Mouse (Mus musculus) MEL (cell line): Measurements from ENCODE around the gene Elfn2. TPM values are rescaled to one million over a fixed set of nuclear protein-coding genes. Genes with fewer than 3 reads are reported as not detected.

Experiments
- DNase-seq: peaks from one replicate; pipeline ENCODE4 v3.0.0; 2011; ENCODE audit warnings: low read depth, low spot score
- H3K27ac ChIP-seq: 2 replicates; pipeline ENCODE4 v1.5.1; 2012; ENCODE audit warnings: low read depth, mild to moderate bottlenecking, control low read depth, low read length, moderate library complexity; ENCODE audit not compliant: control insufficient read depth
- H3K27me3 ChIP-seq, 2 experiments: fragments of 150-350 bp in 1 of 2; sonication (generic) in 1 of 2; 2 replicates each; pipeline ENCODE4 v1.6.1; 2012; ENCODE audit warnings: low read length in 2 of 2, mild to moderate bottlenecking in 2 of 2, improper control_type of control experiment in 1 of 2, moderate library complexity in 1 of 2; ENCODE audit not compliant: insufficient read depth in 2 of 2, control insufficient read depth in 1 of 2
- H3K36me3 ChIP-seq, 2 experiments: 2 replicates each; pipeline ENCODE4 v1.6.1; 2012 to 2014; ENCODE audit warnings: low read length in 2 of 2, improper control_type of control experiment in 1 of 2, inconsistent platforms in 1 of 2, mild to moderate bottlenecking in 1 of 2; ENCODE audit not compliant: insufficient read depth in 2 of 2, control insufficient read depth in 1 of 2
- H3K4me1 ChIP-seq, 2 experiments: fragments of 150-350 bp in 1 of 2; sonication (generic) in 1 of 2; 2 replicates each; pipeline ENCODE4 v1.6.1; 2012; ENCODE audit warnings: low read length in 2 of 2, improper control_type of control experiment in 1 of 2, mild to moderate bottlenecking in 1 of 2; ENCODE audit not compliant: insufficient read depth in 2 of 2, control insufficient read depth in 1 of 2
- H3K4me3 ChIP-seq, 2 experiments: fragments of 150-350 bp in 1 of 2; sonication (generic) in 1 of 2; 2 replicates each; pipeline ENCODE4 v1.5.1; 2012; ENCODE audit warnings: low read depth in 2 of 2, low read length in 2 of 2, mild to moderate bottlenecking in 2 of 2, moderate library complexity in 2 of 2, control low read depth in 1 of 2, improper control_type of control experiment in 1 of 2; ENCODE audit not compliant: control insufficient read depth in 1 of 2, insufficient read depth in 1 of 2
- H3K79me2 ChIP-seq: 2 replicates; pipeline ENCODE4 v1.6.1; 2012; ENCODE audit warnings: mild to moderate bottlenecking, low read length, moderate library complexity; ENCODE audit not compliant: control insufficient read depth, poor library complexity, insufficient read depth
- H3K9ac ChIP-seq: 2 replicates; pipeline ENCODE4 v1.6.1; 2012; ENCODE audit warnings: low read depth, mild to moderate bottlenecking, control low read depth, low read length, moderate library complexity; ENCODE audit not compliant: control insufficient read depth, poor library complexity, severe bottlenecking
- H3K9me3 ChIP-seq: fragments of 150-350 bp; sonication (generic); replicated peaks from 2 replicates; pipeline ENCODE4 v1.6.1; 2012; ENCODE audit warnings: mild to moderate bottlenecking, low read length, improper control_type of control experiment, moderate library complexity; ENCODE audit not compliant: insufficient read depth
- CTCF ChIP-seq, 3 experiments: IDR thresholded peaks in 2 of 3; conservative IDR thresholded peaks in 1 of 3; 2 replicates each; pipeline ENCODE4 v1.5.1; 2011 to 2012; ENCODE audit warnings: low read length in 3 of 3, low read depth in 2 of 3, mild to moderate bottlenecking in 2 of 3, improper control_type of control experiment in 1 of 3, inconsistent platforms in 1 of 3, mixed read lengths in 1 of 3, moderate library complexity in 1 of 3; ENCODE audit not compliant: control insufficient read depth in 1 of 3, insufficient read depth in 1 of 3, poor library complexity in 1 of 3, severe bottlenecking in 1 of 3
- EP300 ChIP-seq, 2 experiments: IDR thresholded peaks; 2 replicates each; pipeline ENCODE4 v1.6.1; 2011; ENCODE audit warnings: improper control_type of control experiment in 2 of 2, low read length in 2 of 2, low read depth in 1 of 2, mild to moderate bottlenecking in 1 of 2
- GABPA ChIP-seq: IDR thresholded peaks from 2 replicates; pipeline ENCODE4 v1.6.1; 2012; ENCODE audit warnings: low read depth, mild to moderate bottlenecking, inconsistent platforms, low read length, improper control_type of control experiment, moderate library complexity
- GATA1 ChIP-seq: IDR thresholded peaks from 2 replicates; pipeline ENCODE4 v1.6.1; 2011; ENCODE audit warnings: low read depth, low read length, improper control_type of control experiment
- HCFC1 ChIP-seq: IDR thresholded peaks from 2 replicates; pipeline ENCODE4 v1.6.1; 2012; ENCODE audit warnings: low read depth, mild to moderate bottlenecking, inconsistent platforms, low read length, improper control_type of control experiment, moderate library complexity
- JUND ChIP-seq: IDR thresholded peaks from 2 replicates; pipeline ENCODE4 v1.6.1; 2011; ENCODE audit warnings: low read depth, mild to moderate bottlenecking, improper control_type of control experiment, low read length
- KAT2A ChIP-seq: conservative IDR thresholded peaks from 2 replicates; pipeline ENCODE4 v1.6.1; 2012; ENCODE audit warnings: low read depth, low read length, improper control_type of control experiment, inconsistent platforms
- MAFK ChIP-seq: IDR thresholded peaks from 2 replicates; pipeline ENCODE4 v1.6.1; 2011; ENCODE audit warnings: low read depth, mild to moderate bottlenecking, low read length, improper control_type of control experiment, borderline replicate concordance
- MAX ChIP-seq: IDR thresholded peaks from 2 replicates; pipeline ENCODE4 v1.6.1; 2011; ENCODE audit warnings: low read length, improper control_type of control experiment
- MAZ ChIP-seq: IDR thresholded peaks from 2 replicates; pipeline ENCODE4 v1.6.1; 2012; ENCODE audit warnings: low read depth, mild to moderate bottlenecking, inconsistent platforms, low read length, improper control_type of control experiment
- MYB ChIP-seq: IDR thresholded peaks from 2 replicates; pipeline ENCODE4 v1.6.1; 2011; ENCODE audit warnings: mild to moderate bottlenecking, low read depth, low read length, improper control_type of control experiment
- MYC ChIP-seq: IDR thresholded peaks from 2 replicates; pipeline ENCODE4 v1.6.1; 2011; ENCODE audit warnings: low read depth, mild to moderate bottlenecking, low read length, improper control_type of control experiment, moderate library complexity
- NELFE ChIP-seq: IDR thresholded peaks from 2 replicates; pipeline ENCODE4 v1.6.1; 2011; ENCODE audit warnings: low read depth, low read length, improper control_type of control experiment
- POLR2AphosphoS2 ChIP-seq: IDR thresholded peaks from 2 replicates; pipeline ENCODE4 v1.6.1; 2011; ENCODE audit warnings: low read length, improper control_type of control experiment
- POLR2AphosphoS5 ChIP-seq: IDR thresholded peaks from 2 replicates; pipeline ENCODE4 v1.6.1; 2012; ENCODE audit warnings: low read depth, borderline replicate concordance, mild to moderate bottlenecking, inconsistent platforms, low read length, moderate library complexity, mixed read lengths
- RAD21 ChIP-seq: IDR thresholded peaks from 2 replicates; pipeline ENCODE4 v1.6.1; 2011; ENCODE audit warnings: mild to moderate bottlenecking, low read depth, low read length, improper control_type of control experiment
- RCOR1 ChIP-seq: IDR thresholded peaks from 2 replicates; pipeline ENCODE4 v1.6.1; 2012; ENCODE audit warnings: low read depth, mild to moderate bottlenecking, inconsistent platforms, low read length, improper control_type of control experiment
- SIN3A ChIP-seq: IDR thresholded peaks from 2 replicates; pipeline ENCODE4 v1.6.1; 2012; ENCODE audit warnings: low read length, improper control_type of control experiment, inconsistent platforms
- SMC3 ChIP-seq: IDR thresholded peaks from 2 replicates; pipeline ENCODE4 v1.6.1; 2011; ENCODE audit warnings: low read depth, low read length, improper control_type of control experiment
- TBP ChIP-seq: IDR thresholded peaks from 2 replicates; pipeline ENCODE4 v1.8.0; 2011; ENCODE audit warnings: low read depth, low read length, improper control_type of control experiment
- USF1 ChIP-seq: IDR thresholded peaks from 2 replicates; pipeline ENCODE4 v1.6.1; 2014; ENCODE audit warnings: low read depth, mild to moderate bottlenecking, inconsistent platforms, low read length, improper control_type of control experiment, moderate library complexity
- USF2 ChIP-seq, 2 experiments: IDR thresholded peaks; 2 replicates each; pipeline ENCODE4 v1.6.1; 2011 to 2012; ENCODE audit warnings: improper control_type of control experiment in 2 of 2, low read length in 2 of 2, borderline replicate concordance in 1 of 2, inconsistent platforms in 1 of 2, low read depth in 1 of 2, mild to moderate bottlenecking in 1 of 2; ENCODE audit not compliant: insufficient read depth in 1 of 2
- ZC3H11A ChIP-seq: IDR thresholded peaks from 2 replicates; pipeline ENCODE4 v1.6.1; 2012; ENCODE audit warnings: low read depth, mild to moderate bottlenecking, inconsistent platforms, low read length, improper control_type of control experiment
- ZKSCAN1 ChIP-seq: IDR thresholded peaks from 2 replicates; pipeline ENCODE4 v1.6.1; 2012; ENCODE audit warnings: low read depth, mild to moderate bottlenecking, inconsistent platforms, low read length, improper control_type of control experiment, moderate library complexity
- polyA plus RNA-seq, 2 experiments: library from polyadenylated mRNA; stranded (reverse) in 1 of 2; unstranded in 1 of 2; fragments of >175 nt in 1 of 2; fragments of >200 nt in 1 of 2; gene quantifications; 2 replicates each; pipeline versions ENCODE4 v1.2.1 to v1.2.4; 2012; ENCODE audit warnings: low replicate concordance in 2 of 2, low read depth in 1 of 2; ENCODE audit not compliant: insufficient read length in 2 of 2, insufficient read depth in 1 of 2, missing spikeins in 1 of 2
- total RNA-seq: library from RNA; depleted of rRNA; stranded (reverse); fragments of 300-350 nt; gene quantifications from 2 replicates; pipeline ENCODE4 v1.2.3, GENCODE M21; 2012

The Elfn2 gene
- total and polyA plus RNA-seq, 3 experiments: 0.04 to 0.15 TPM; not detected in 1

- TF ChIP-seq TBP: no peak
- TF ChIP-seq SMC3: no peak
- TF ChIP-seq KAT2A: no peak
- no peak for TF ChIP-seq MAFK
- TF ChIP-seq RAD21: no peak
- no peak for TF ChIP-seq GATA1
- no peak for TF ChIP-seq RCOR1
- TF ChIP-seq EP300 (IDR thresholded peaks at IDR 0.05; ENCODE audit: low read depth in 1 of 2, low read length in 2 of 2): no peak
- no peak for TF ChIP-seq USF1
- TF ChIP-seq, all 39 proteins: peak for 0
Measured at GRCm38 (mm10) chr15:78664268-78664667, 54.3 kb downstream of the Elfn2 start.

DNA sequence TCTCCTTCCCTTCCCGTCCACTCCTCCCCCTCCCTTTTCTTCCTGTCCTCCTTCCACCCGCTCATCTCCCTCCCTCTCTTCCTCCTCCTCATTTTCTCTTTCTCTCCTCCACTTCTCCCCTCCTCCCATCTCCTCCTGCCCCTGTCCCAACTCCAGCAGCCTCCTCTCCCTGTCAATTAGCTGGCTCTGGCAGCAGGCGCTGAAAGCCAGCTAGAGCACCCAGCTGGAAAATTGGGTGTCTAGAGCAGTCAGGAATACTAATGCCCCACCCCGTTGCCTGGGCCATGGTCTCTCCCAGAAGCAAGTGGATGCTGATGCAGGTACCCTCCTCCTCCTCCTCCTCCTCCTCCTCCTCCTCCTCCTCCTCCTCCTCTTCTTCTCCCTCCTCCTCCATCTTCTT lies 67.4 kb downstream of the Elfn2 start:
- H3K4me1 ChIP-seq: no peaks in the 10 kb centered on the region
- DNase-seq: no peak
- peaks cover 2 to 12% of the 10 kb centered on the region in 2 experiments; a peak in 3 of 4 replicates for H3K27me3 ChIP-seq
- H3K9me3 ChIP-seq: no peaks in the 10 kb centered on the region
- H3K36me3 ChIP-seq: no peaks in the 10 kb centered on the region
- no peaks in the 10 kb centered on the region for H3K79me2 ChIP-seq
- TF ChIP-seq CTCF (IDR thresholded peaks at IDR 0.05 in 2 of 3, conservative IDR thresholded peaks at IDR 0.05 in 1 of 3; ENCODE audit: control insufficient read depth in 1 of 3, insufficient read depth in 1 of 3, low read depth in 2 of 3, low read length in 3 of 3, poor library complexity in 1 of 3, severe bottlenecking in 1 of 3) (no peak), USF2 (IDR thresholded peaks at IDR 0.05; ENCODE audit: borderline replicate concordance in 1 of 2, insufficient read depth in 1 of 2, low read depth in 1 of 2, low read length in 2 of 2) (no peak), USF1 (no peak), ZKSCAN1 (no peak), POLR2AphosphoS2 (no peak), HCFC1 (no peak), MAZ (no peak)
- TF ChIP-seq, all 39 proteins: peak for 0
- Histone ChIP-seq H3K9ac (no peak overlapping the region), H3K27ac (no peak overlapping the region), H3K4me3 (no peak overlapping the region)

More at GRCm38 (mm10) chr15:78664268-78664667, 54.3 kb downstream of the Elfn2 start:
- no peak for DNase-seq
- H3K9me3 ChIP-seq: no peaks in the 10 kb centered on the region
- H3K79me2 ChIP-seq: no peaks in the 10 kb centered on the region
- H3K36me3 ChIP-seq: no peaks in the 10 kb centered on the region
- no peak overlapping the region for H3K4me3 ChIP-seq
- no peak overlapping the region for H3K27ac ChIP-seq
- peaks cover 0 to 1% of the 10 kb centered on the region in 2 experiments; a peak in 1 of 4 replicates for H3K27me3 ChIP-seq
- H3K4me1 ChIP-seq: no peaks in the 10 kb centered on the region
- no peak overlapping the region for H3K9ac ChIP-seq

- no peak for DNase-seq
- peaks cover 2 to 10% of the 10 kb centered on the region in 2 experiments; a peak in 3 of 4 replicates for H3K27me3 ChIP-seq
- no peak overlapping the region for H3K27ac ChIP-seq
- no peaks in the 10 kb centered on the region for H3K4me1 ChIP-seq
- TF ChIP-seq POLR2AphosphoS2: no peak
- no peak for TF ChIP-seq SIN3A
- TF ChIP-seq MYB: no peak
- no peak for TF ChIP-seq ZC3H11A
- TF ChIP-seq JUND: no peak
- no peak for TF ChIP-seq MAFK
- no peak for TF ChIP-seq USF1
- no peak for TF ChIP-seq GABPA
- no peak for TF ChIP-seq GATA1
- TF ChIP-seq HCFC1: no peak
- TF ChIP-seq POLR2AphosphoS5: no peak
- TF ChIP-seq MYC: no peak
- TF ChIP-seq MAX: no peak
- TF ChIP-seq RCOR1: no peak
- TF ChIP-seq USF2 (IDR thresholded peaks at IDR 0.05; ENCODE audit: borderline replicate concordance in 1 of 2, insufficient read depth in 1 of 2, low read depth in 1 of 2, low read length in 2 of 2): no peak
- TF ChIP-seq NELFE: no peak
- H3K4me3 ChIP-seq: no peak overlapping the region
- H3K79me2 ChIP-seq: no peaks in the 10 kb centered on the region
- no peak overlapping the region for H3K9ac ChIP-seq
- H3K9me3 ChIP-seq: no peaks in the 10 kb centered on the region
- H3K36me3 ChIP-seq: no peaks in the 10 kb centered on the region
Measured at GRCm38 (mm10) chr15:78647746-78648145, 70.8 kb downstream of the Elfn2 start.
